Mouse (Mus musculus) spleen, adult 2 months (tissue): ENCODE results near the gene Gm43064. TPM values are rescaled to one million over a fixed set of nuclear protein-coding genes. Genes with fewer than 3 reads are reported as not detected.

Source experiments
- DNase-seq, 2 experiments: peaks; one replicate each; pipeline versions ENCODE4 v3.0.0 to v3.0.0-alpha.2; 2012 to 2021; ENCODE audit warnings: low spot score in 2 of 2, low read depth in 1 of 2
- H3K27ac ChIP-seq: fragments of 200-500 bp; 2 replicates; pipeline ENCODE4 v1.5.1; 2012; ENCODE audit warnings: low read length, inconsistent platforms; ENCODE audit not compliant: insufficient read depth
- H3K27me3 ChIP-seq: fragments of 200-500 bp; 2 replicates; pipeline ENCODE4 v1.6.1; 2012; ENCODE audit warnings: mild to moderate bottlenecking, moderate library complexity, low read length, inconsistent platforms; ENCODE audit not compliant: control insufficient read depth, insufficient read depth
- H3K36me3 ChIP-seq: fragments of 200-500 bp; 2 replicates; pipeline ENCODE4 v1.6.1; 2012; ENCODE audit warnings: mild to moderate bottlenecking, low read length, inconsistent platforms; ENCODE audit not compliant: control insufficient read depth, insufficient read depth
- H3K4me1 ChIP-seq: fragments of 200-500 bp; 2 replicates; pipeline ENCODE4 v1.6.1; 2011; ENCODE audit warnings: inconsistent platforms; ENCODE audit not compliant: control insufficient read depth, insufficient read depth, insufficient read length
- H3K4me3 ChIP-seq: fragments of 200-500 bp; 2 replicates; pipeline ENCODE4 v1.5.1; 2011; ENCODE audit warnings: mild to moderate bottlenecking, inconsistent platforms; ENCODE audit not compliant: insufficient read depth, insufficient read length; ENCODE audit errors: extremely low read depth
- CTCF ChIP-seq: fragments of 200-500 bp; IDR thresholded peaks from 2 replicates; pipeline ENCODE4 v1.5.1; 2011; ENCODE audit warnings: mild to moderate bottlenecking, inconsistent platforms; ENCODE audit not compliant: insufficient read depth, insufficient read length, insufficient replicate concordance; ENCODE audit errors: extremely low read depth
- POLR2A ChIP-seq: fragments of 200-500 bp; IDR thresholded peaks from 2 replicates; pipeline ENCODE4 v1.6.1; 2011; ENCODE audit warnings: low read depth, low read length, inconsistent platforms
- WGBS: fragments of 180-500 bp; shearing (Covaris S2); methylation state at CpG from one replicate; pipeline ENCODE4 v1.1.7; 2018; 5-methylcytosine and 5-hydroxymethylcytosine counted together
- polyA plus RNA-seq: library from polyadenylated mRNA; depleted of rRNA; stranded (reverse); fragments of >200 nt; gene quantifications from 2 replicates; pipeline ENCODE4 v1.2.3, GENCODE M21; 2012

The Gm43064 gene
- polyA plus RNA-seq, 1 experiment = 0.40 TPM

DNA sequence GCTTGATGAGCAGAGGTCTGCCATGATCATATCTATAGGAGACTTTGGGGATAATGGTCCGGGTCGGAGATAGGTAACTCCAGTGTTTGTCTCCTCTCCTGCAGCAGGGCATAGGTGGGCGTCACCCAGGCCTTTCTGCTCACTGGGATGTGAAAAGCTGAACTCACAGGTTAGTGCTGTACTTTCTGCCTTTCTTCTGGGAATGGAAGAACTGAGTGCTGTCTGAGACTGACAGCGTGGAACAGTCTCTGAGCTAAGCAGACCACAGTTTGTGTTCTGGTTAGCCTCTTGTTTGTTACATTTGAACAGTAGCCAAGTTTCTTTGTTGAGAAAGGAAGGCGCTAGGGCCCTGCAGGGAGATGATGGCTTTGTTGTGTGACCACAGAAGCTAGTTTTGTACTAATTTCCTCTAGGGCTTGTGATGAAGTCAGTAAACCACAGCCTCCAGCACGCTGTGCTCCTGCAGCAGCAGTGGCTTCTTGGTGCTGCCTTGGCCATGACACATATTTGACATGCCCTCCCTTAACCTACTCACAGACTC lies 50.5 kb downstream of the Gm43064 start:
- Histone ChIP-seq H3K36me3 (no peaks in the 10 kb centered on the region; the same call in 1 of the 2 replicates), H3K4me3 (peak overlapping the region; percentile 69), H3K27ac (peak overlapping the region; percentile 99), H3K27me3 (no peaks in the 10 kb centered on the region), H3K4me1 (peaks cover 9% of the 10 kb centered on the region; the same call in 1 of the 2 replicates)
- WGBS = 4% methylated on average over 6 of the region's 6 CpGs
- DNase-seq = peak; percentile 80 to 81
- TF ChIP-seq POLR2A (peak; percentile 93), CTCF (no peak)

DNA sequence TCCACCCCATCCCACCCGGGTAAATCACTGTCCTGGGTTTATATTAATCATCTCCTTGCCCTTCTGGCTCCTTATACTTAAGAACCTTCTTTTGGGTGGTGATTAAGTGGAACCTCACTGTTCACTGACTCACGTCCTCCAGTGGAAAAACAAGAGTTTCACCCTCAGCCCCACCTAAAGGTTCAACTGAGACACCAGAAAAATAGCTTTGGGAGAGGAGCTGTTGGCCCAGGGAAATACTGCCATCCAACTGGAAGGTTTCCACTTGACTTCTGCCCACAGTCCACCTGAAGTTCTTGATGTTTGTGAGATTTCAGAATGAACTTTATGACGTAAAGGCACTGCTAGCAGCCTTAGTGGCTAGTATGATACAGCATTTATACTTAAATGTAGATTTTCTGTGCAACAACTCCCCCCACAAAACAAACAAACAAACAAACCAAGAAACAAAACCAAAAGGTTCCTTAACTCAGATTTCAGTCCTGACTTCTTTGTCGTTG lies 53.4 kb downstream of the Gm43064 start:
- peaks cover 14% of the 10 kb centered on the region; the same call in 1 of the 2 replicates for H3K4me1 ChIP-seq
- H3K4me3 ChIP-seq = peak overlapping the region; percentile 6; the same call in 1 of the 2 replicates
- H3K27me3 ChIP-seq = no peaks in the 10 kb centered on the region
- no peaks in the 10 kb centered on the region; the same call in 1 of the 2 replicates for H3K36me3 ChIP-seq
- 46% methylated on average over 4 of the region's 4 CpGs for WGBS
- TF ChIP-seq CTCF = no peak
- no peak for TF ChIP-seq POLR2A
- DNase-seq = no peak
- H3K27ac ChIP-seq = peak overlapping the region; percentile 28; the same call in 1 of the 2 replicates

DNA sequence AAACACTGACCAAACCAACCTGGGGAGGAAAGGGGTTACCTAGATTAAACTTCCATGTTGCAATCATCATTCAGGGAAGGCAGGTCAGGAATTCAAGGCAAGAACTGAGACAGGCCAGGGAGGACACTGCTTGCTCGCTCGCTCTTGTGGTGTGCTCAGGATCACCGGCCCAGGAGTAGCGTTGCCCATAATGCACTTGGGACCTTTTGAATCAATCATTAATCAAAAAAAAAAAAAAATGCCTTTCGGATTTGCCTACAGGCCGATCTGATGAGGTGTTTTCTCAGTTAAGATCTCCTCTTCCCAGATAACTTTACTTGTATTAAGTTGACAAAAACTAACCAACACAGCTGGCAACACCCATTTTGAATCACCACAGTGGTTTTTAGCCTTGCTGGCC lies 54.8 kb downstream of the Gm43064 start:
- no peaks in the 10 kb centered on the region for H3K27me3 ChIP-seq
- no peak overlapping the region for H3K27ac ChIP-seq
- H3K4me1 ChIP-seq = peaks cover 16% of the 10 kb centered on the region
- no peak for TF ChIP-seq CTCF
- no peak for TF ChIP-seq POLR2A
- H3K36me3 ChIP-seq = no peaks in the 10 kb centered on the region; the same call in 1 of the 2 replicates
- no peak overlapping the region for H3K4me3 ChIP-seq
- DNase-seq = no peak
- WGBS = 89% methylated on average over 6 of the region's 6 CpGs

DNA sequence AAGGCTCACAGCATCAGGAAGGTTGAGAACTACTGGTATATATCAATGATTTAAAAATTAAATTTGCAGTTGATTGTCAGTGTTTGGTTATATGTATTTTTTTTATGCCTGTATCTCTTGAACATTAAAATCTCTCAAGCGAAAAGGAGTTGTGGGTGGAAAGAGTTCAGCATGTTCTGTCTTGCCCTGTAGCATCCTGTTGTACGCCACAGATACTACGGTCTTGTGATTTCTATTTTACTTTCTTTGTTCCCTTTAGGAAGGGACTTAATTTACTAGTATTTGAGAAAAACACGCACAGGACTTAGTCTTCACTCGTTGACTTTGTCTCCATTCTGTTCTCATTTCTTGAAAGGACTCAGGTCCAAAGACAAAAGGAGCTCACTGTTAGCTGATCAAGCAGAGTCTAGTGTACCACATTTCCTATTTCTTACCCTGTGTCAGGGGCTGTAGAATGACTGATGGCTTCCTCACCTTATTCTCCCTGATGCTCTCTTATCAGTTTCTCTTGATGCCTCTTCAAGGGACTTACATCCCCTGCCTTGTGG lies 58.1 kb downstream of the Gm43064 start:
- peaks cover 20% of the 10 kb centered on the region for H3K4me1 ChIP-seq
- TF ChIP-seq CTCF (no peak), POLR2A (no peak)
- no peaks in the 10 kb centered on the region; the same call in 1 of the 2 replicates for H3K36me3 ChIP-seq
- no peak overlapping the region for H3K4me3 ChIP-seq
- no peak for DNase-seq
- 25% methylated on average over 5 of the region's 5 CpGs for WGBS
- peak overlapping the region; percentile 97 for H3K27ac ChIP-seq
- no peaks in the 10 kb centered on the region for H3K27me3 ChIP-seq

DNA sequence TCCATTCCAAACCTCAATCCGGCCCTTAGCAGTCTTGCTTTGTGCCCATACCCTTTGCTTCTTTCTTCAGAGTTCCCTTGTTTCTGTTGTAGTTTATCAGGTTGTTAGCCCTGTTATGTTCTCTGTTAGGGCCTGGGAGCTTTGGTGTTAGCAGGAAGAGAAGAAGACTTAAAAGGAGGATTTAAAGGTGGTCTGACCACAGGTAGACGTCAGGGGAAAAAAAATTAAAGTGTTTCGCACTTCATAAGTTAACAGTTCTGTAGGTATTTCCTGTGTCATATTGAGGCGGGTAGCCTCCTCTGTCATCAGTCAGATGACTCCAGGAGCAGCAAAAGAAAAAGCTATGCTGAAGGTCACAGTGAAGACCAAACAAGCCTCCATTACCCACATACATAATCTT lies 58.6 kb downstream of the Gm43064 start:
- Histone ChIP-seq H3K36me3 (no peaks in the 10 kb centered on the region; the same call in 1 of the 2 replicates), H3K27ac (peak overlapping the region; percentile 97), H3K4me1 (peaks cover 24% of the 10 kb centered on the region), H3K4me3 (no peak overlapping the region), H3K27me3 (no peaks in the 10 kb centered on the region)
- DNase-seq = peak in 1 of 2 experiments; percentile 68
- 42% methylated on average over 4 of the region's 4 CpGs for WGBS
- no peak for TF ChIP-seq POLR2A
- no peak for TF ChIP-seq CTCF

DNA sequence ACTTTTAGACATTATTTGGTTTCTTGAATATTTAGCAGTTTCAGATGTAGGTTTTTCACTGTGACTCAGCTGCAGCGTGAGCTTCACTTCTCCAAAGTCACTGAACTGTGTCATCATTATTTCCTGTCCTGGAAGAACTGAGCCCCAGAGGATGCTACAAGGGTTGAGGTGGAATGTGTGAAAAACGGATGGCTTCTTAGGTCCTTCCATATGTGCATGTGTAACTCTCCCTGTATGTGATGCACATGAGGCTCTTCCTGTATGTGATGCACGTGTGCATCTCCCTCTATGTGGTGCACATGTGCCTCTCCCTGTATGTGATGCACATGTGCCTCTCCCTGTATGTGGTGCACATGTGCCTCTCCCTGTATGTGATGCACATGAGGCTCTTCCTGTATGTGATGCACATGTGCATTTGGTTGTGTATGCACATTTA lies 63.3 kb downstream of the Gm43064 start:
- TF ChIP-seq POLR2A = no peak
- no peak for TF ChIP-seq CTCF
- Histone ChIP-seq H3K36me3 (peaks cover 14% of the 10 kb centered on the region), H3K27me3 (no peaks in the 10 kb centered on the region), H3K4me3 (no peak overlapping the region), H3K4me1 (peaks cover 25% of the 10 kb centered on the region), H3K27ac (no peak overlapping the region)
- WGBS = 20% methylated on average over 3 of the region's 3 CpGs
- DNase-seq = no peak

DNA sequence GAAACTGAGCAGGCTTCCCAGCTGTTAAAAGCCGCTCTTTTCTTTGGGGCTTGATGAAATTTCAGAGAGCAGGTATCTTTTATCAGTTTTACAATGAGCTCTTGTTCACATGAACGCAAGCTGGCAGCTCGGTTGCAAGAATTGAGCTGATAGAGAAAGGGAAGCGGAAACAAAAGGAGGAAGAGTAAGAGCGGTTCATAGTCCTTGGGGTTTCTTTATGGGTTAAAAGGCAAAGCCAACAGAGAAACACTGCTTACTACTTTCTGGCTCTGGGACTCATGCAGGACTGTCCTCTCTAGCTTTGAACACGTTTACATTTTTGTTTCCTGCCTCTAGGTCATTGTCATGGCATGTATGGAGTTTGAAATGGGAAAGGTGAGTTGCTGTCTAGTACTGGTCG lies 65.0 kb downstream of the Gm43064 start:
- Histone ChIP-seq H3K4me3 (no peak overlapping the region), H3K4me1 (peaks cover 17% of the 10 kb centered on the region), H3K36me3 (peaks cover 20% of the 10 kb centered on the region), H3K27ac (no peak overlapping the region), H3K27me3 (no peaks in the 10 kb centered on the region)
- 49% methylated on average over 7 of the region's 7 CpGs for WGBS
- TF ChIP-seq CTCF = no peak
- DNase-seq = no peak
